Mouse (Mus musculus) inflammation-experienced regulatory T-cells, adult 6 months (primary cell): Measurements from ENCODE around the gene Ddx6. TPM values are rescaled to one million over a fixed set of nuclear protein-coding genes. Genes with fewer than 3 reads are reported as not detected.

Experiments used
- ATAC-seq: one replicate; pipeline ENCODE4 v1.8.0; 2017
- polyA plus RNA-seq, 3 experiments: library from polyadenylated mRNA; unstranded; fragments of 100-300 nt; shearing (Covaris generic); gene quantifications; one replicate each; pipeline ENCODE4 v1.2.1; 2017

Ddx6 gene
- polyA plus RNA-seq, 3 experiments from 2014 or later: 57.3 to 129 (median 66.8) TPM

GRCm38 (mm10) chr9:44643103-44643502 is 38.4 kb downstream of the Ddx6 start:
- no peak for ATAC-seq

- no peak for ATAC-seq
Observed at GRCm38 (mm10) chr9:44644186-44644585, 39.5 kb downstream of the Ddx6 start.

DNA sequence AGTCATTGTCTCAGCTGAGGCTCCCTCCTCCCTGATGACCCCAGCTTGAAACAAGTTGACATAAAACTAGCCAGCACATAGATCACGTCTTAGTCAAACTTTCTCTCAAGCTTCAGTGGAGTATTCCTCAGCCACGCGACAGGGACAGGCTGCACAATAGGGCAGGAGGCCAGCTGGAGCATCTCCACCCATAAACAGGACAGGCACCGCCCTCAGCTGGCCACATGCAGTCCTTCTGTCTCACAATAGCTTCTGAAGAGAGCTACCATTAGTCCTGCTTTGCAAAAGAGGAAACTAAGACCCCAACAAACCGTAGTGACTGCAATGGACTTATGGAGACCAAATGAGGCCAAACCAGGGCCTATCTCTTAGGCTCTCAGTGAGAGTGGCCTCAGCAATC is 40.8 kb downstream of the Ddx6 start:
- no peak for ATAC-seq

- ATAC-seq: peak; percentile 87
Observed at GRCm38 (mm10) chr9:44645924-44646323, 41.2 kb downstream of the Ddx6 start.

DNA sequence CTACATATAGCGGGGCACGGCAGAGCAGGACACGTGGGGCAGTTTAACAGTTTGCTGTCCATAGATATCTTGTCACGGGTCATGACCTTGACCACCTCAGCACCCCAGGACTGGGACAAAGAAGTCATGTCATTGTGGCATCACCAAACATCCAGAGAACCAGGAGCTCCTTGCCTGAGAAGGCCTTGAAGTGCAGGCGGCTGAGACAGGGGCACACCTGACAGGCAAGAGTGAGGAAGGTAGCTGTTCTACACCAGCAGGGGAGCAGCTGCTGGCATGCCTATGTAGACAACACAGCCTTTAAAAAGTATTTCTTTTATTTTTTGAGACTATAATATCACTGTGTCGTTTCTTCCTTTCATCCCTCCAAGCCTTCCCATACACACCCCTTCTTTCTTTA is 41.7 kb downstream of the Ddx6 start:
- no peak for ATAC-seq

- ATAC-seq: no peak
Observed at GRCm38 (mm10) chr9:44647026-44647425, 42.3 kb downstream of the Ddx6 start.

GRCm38 (mm10) chr9:44647656-44648055 is 43.0 kb downstream of the Ddx6 start:
- ATAC-seq: no peak

GRCm38 (mm10) chr9:44648881-44649281 is 44.2 kb downstream of the Ddx6 start:
- ATAC-seq: peak; percentile 37

DNA sequence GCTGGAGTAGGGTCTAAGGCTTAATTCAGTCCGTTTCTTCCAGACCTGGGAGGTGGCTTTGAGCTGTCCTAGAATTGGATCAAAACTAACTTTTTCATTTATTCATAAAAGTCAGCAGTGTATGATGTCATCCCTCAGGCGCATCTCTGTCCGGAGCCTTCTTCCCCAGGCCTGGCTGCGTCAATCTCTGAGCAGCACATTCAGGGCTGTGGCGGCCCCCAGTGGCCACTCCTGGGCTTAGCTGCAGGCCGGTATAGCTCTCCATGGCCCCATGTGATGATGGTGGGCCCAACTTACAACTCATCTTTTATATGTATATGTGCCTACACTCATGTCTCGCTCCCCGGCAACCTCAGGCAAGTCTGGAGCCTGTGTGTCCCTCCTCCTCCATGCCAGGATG is 47.3 kb downstream of the Ddx6 start:
- peak; percentile 51 for ATAC-seq

DNA sequence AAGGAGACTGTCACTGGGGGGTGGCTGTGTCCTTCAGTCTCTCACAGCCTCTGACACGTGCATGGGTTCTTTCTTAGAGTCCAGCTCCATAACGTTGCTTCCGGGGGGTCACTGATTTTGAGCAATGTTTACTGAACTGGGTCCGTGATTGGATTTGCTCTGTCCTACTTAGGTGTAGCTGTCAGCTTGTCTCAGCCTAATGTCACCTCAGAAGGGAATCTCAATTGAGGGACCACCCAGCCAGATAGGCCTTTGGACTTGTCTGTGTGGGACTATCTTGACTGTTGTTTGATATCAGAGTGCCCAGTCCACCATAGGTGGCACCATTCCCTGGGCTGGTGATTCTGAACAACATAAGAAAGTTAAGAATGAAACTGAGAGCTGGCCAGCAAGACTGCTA is 49.2 kb downstream of the Ddx6 start:
- no peak for ATAC-seq

GRCm38 (mm10) chr9:44655098-44656066 is 50.7 kb downstream of the Ddx6 start:
- peak; percentile 69 for ATAC-seq

GRCm38 (mm10) chr9:44663706-44664105 is 59.0 kb downstream of the Ddx6 start:
- no peak for ATAC-seq

GRCm38 (mm10) chr9:44671416-44671815 is 66.7 kb downstream of the Ddx6 start:
- no peak for ATAC-seq

GRCm38 (mm10) chr9:44672291-44672865 is 67.7 kb downstream of the Ddx6 start:
- no peak for ATAC-seq

DNA sequence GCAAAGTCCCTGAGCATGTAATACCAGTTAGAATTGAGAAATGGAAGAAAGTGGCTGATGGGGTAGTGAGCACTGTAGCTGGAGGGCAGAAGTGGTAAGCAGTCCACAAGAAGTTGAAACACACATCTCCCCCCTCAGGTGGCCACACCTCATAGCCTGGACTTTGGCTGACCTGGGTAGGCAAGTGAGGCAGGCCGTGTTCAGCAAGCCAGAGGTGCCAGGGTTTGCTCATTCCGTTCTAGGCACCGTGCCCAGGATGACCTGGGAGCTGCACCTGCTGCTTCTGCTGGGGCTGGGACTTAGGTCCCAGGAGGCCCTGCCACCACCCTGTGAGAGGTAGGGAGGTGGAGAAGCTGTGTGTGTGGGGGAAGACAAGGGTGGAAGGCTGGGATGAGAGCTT is 68.3 kb downstream of the Ddx6 start, which contains the start of gene Treh:
TSS of gene Treh (plus strand) at position 229 of the 400 bp plus-strand sequence.
- ATAC-seq: no peak

- ATAC-seq: no peak
Observed at GRCm38 (mm10) chr9:44678288-44678871, 73.7 kb downstream of the Ddx6 start.

- ATAC-seq: no peak
Observed at GRCm38 (mm10) chr9:44679565-44679964, 74.9 kb downstream of the Ddx6 start.

DNA sequence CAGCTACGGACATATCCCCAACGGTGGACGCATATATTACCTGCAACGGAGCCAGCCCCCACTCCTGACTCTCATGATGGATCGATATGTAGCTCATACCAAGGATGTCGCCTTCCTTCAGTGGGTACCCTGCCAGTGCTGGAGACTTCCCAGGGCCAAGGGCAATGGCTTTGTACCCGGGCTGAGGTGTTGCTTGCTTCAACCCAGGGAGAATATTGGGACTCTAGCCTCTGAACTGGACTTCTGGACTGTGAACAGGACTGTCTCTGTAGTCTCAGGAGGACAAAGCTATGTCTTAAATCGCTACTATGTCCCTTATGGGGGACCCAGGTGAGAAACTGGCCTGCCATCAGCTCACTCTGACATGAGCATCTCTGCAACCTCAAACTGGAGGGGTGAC is 78.4 kb downstream of the Ddx6 start:
- no peak for ATAC-seq

- ATAC-seq: no peak
Observed at GRCm38 (mm10) chr9:44685346-44686330, 80.9 kb downstream of the Ddx6 start.

GRCm38 (mm10) chr9:44686638-44687037 is 81.9 kb downstream of the Ddx6 start:
- no peak for ATAC-seq

DNA sequence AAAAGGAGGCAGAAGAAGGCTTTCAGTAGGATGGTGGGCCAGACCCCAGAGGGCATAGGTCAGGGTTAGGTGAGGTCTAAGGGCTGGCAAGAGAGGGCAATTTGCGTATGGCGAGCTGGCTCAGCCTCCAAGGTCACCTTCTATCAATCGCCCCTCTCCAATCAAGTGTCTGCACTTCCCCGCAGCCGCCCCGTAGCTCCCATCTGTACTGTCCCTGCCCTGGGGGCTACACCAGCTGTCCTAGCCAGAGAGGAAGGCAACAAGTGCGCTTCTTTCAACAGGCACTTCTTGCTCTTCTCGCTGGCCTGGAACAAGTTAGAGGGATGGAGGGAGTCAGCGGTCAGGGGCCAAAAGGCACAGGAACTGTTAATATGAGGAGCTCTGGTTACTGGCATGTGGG is 83.3 kb downstream of the Ddx6 start:
- no peak for ATAC-seq
